Mouse (Mus musculus) hindbrain, postnatal 0 days (tissue): ENCODE data around the gene Taar3. TPM values are rescaled to one million over a fixed set of nuclear protein-coding genes. Genes with fewer than 3 reads are reported as not detected.

ENCODE experiments used
- ATAC-seq: fragments of 200-750 bp; cut with Nextera tagmentation; 2 replicates; pipeline ENCODE4 v1.8.0; 2017; ENCODE audit warnings: mild to moderate bottlenecking, moderate TSS enrichment, moderate library complexity
- DNase-seq: peaks from one replicate; pipeline ENCODE4 v3.0.0-alpha.2; 2015; ENCODE audit warnings: low spot score
- H3K27ac ChIP-seq: fragments of 300-500 bp; sonication (generic); 2 replicates; pipeline ENCODE4 v1.5.1; 2014; ENCODE audit warnings: mild to moderate bottlenecking
- H3K27me3 ChIP-seq: fragments of 300-500 bp; sonication (generic); 2 replicates; pipeline ENCODE4 v1.6.1; 2014; ENCODE audit warnings: low read length, mixed read lengths; ENCODE audit not compliant: insufficient read depth
- H3K36me3 ChIP-seq: fragments of 300-500 bp; sonication (generic); 2 replicates; pipeline ENCODE4 v1.6.1; 2014; ENCODE audit warnings: low read length, mixed read lengths; ENCODE audit not compliant: insufficient read depth
- H3K4me1 ChIP-seq: fragments of 300-500 bp; sonication (generic); 2 replicates; pipeline ENCODE4 v1.6.1; 2014; ENCODE audit warnings: antibody characterized with exemption, low read length, mixed read lengths; ENCODE audit not compliant: insufficient read depth
- H3K4me2 ChIP-seq: fragments of 300-500 bp; sonication (generic); 2 replicates; pipeline ENCODE4 v1.6.1; 2014; ENCODE audit warnings: low read depth, mild to moderate bottlenecking, low read length, moderate library complexity, mixed read lengths
- H3K4me3 ChIP-seq: fragments of 300-500 bp; sonication (generic); 2 replicates; pipeline ENCODE4 v1.5.1; 2014; ENCODE audit warnings: low read length
- H3K9ac ChIP-seq: fragments of 300-500 bp; sonication (generic); replicated peaks from 2 replicates; pipeline ENCODE4 v1.6.1; 2014; ENCODE audit warnings: mild to moderate bottlenecking, low read length, moderate library complexity, mixed read lengths
- H3K9me3 ChIP-seq: fragments of 300-500 bp; sonication (generic); 2 replicates; pipeline ENCODE4 v1.6.1; 2016; ENCODE audit warnings: low read length, mixed read lengths
- CTCF ChIP-seq: IDR thresholded peaks from 2 replicates; pipeline ENCODE4 v1.5.1; 2016; ENCODE audit warnings: antibody characterized with exemption, control low read depth, low read depth
- WGBS: fragments of 180-500 bp; shearing (Covaris S2); extraction: QIAGEN DNeasy Blood & Tissue Kit; methylation state at CpG from one replicate; pipeline ENCODE4 v1.1.7; 2014; 5-methylcytosine and 5-hydroxymethylcytosine counted together
- polyA plus RNA-seq: library from polyadenylated mRNA; unstranded; fragments of >200 nt; fragmentation: Nextera tagmentation; extraction: Ambion mirVana; gene quantifications from 2 replicates; pipeline ENCODE4 v1.2.1, GENCODE M21; 2015
- total RNA-seq: library from RNA; depleted of rRNA; stranded (reverse); fragments of >200 nt; gene quantifications from 2 replicates; pipeline ENCODE4 v1.2.3, GENCODE M21; 2014; rRNA removed

Gene Taar3
- total and polyA plus RNA-seq, 2 experiments from 2014 or later: 0.21 TPM; not detected in 1

DNA sequence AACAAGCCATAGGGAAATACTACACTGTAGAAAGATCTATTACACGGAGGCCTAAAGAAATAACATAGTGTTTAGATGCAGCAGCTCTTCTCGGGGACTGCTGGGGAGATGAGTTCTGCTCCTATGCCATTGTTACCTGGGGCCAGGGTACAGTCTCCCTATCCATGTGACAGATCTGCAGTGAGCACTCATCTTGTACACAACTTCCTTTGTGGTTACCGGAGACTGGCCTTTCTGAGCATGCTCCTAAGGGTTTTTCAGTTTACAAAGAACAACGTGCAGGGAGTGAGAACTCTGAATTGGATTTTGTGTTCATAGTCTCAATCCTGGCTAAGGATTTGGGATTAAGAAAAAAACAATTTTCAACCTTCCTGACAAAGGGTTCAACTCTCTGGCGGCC is 37.1 kb downstream of the Taar3 start:
- no peak for ATAC-seq
- Histone ChIP-seq H3K4me1 (no peaks in the 10 kb centered on the region), H3K27me3 (no peaks in the 10 kb centered on the region), H3K4me2 (no peak overlapping the region), H3K27ac (no peak overlapping the region), H3K9me3 (no peaks in the 10 kb centered on the region), H3K4me3 (no peak overlapping the region), H3K36me3 (no peaks in the 10 kb centered on the region), H3K9ac (no peak overlapping the region)
- WGBS: 78% methylated on average over 5 of the region's 5 CpGs
- no peak for TF ChIP-seq CTCF
- no peak for DNase-seq

DNA sequence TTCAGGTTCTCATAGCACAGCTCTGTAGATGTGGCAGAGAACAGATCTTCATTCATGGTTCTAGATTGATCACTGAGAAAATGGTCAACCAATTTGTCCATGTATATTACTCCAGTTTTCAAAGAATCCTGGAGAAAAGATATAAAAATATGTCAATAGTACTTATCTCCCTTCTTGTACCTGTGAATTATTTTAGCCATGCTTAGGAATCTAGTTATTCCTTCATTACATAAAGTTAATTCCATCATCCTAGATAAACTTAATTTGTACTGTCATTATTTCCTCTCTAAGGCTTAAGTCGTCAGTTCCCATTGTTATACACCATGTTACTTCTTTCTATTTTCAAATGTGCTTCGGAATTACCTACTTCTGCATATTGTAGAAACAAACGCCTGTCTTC is 44.0 kb downstream of the Taar3 start, which contains the start of gene Taar7a:
TSS of gene Taar7a (minus strand) at position 101 of the 400 bp plus-strand sequence.
- Histone ChIP-seq H3K27ac (no peak within 1 kb of the TSS), H3K4me1 (no peaks in the 10 kb centered on the region), H3K9ac (no peak within 1 kb of the TSS), H3K36me3 (no peaks in the 10 kb centered on the region), H3K9me3 (no peaks in the 10 kb centered on the region), H3K4me3 (no peak within 1 kb of the TSS), H3K4me2 (no peak within 1 kb of the TSS), H3K27me3 (no peaks in the 10 kb centered on the region)
- DNase-seq: no peak
- no peak for TF ChIP-seq CTCF
- no peak for ATAC-seq
- WGBS: 86% methylated on average over 3 of the region's 3 CpGs

DNA sequence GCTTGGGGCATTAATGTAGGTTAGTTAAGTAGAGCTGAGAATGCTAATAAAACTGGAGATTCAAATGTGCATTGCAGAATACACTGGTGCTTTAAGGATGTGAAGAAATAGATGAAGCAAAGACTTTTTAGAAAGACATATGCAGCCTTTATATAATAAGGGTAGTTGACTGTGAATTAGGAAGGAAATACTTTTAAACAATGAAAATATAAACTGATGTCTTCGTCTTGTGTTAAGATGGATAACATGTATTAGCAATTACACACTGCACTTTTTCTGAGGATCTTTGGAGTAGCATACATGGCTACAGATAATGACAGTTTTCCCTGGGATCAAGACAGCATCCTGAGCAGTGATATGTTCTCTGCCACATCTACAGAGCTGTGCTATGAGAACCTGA is 50.3 kb downstream of the Taar3 start, which contains the start of gene Taar7b:
TSS of gene Taar7b (plus strand) at position 301 of the 400 bp plus-strand sequence.
- no peak for DNase-seq
- Histone ChIP-seq H3K4me3 (no peak within 1 kb of the TSS), H3K27ac (no peak within 1 kb of the TSS), H3K4me2 (no peak within 1 kb of the TSS), H3K27me3 (no peaks in the 10 kb centered on the region), H3K9me3 (no peaks in the 10 kb centered on the region), H3K4me1 (no peaks in the 10 kb centered on the region), H3K36me3 (no peaks in the 10 kb centered on the region), H3K9ac (no peak within 1 kb of the TSS)
- 95% methylated on average over 1 of the region's 1 CpGs for WGBS
- TF ChIP-seq CTCF: no peak
- ATAC-seq: no peak

Other genes starting within 250 kb of the Taar3 start
- gene Rps12, start 162.3 kb upstream of the Taar3 start, total RNA-seq: 2,422 and 2,499 TPM in 2 replicates
- 130 and 135 TPM in 2 replicates for gene Rps12, start 162.3 kb upstream of the Taar3 start, polyA plus RNA-seq
- 15.3 and 21.7 TPM in 2 replicates for gene Slc18b1, start 152.6 kb upstream of the Taar3 start, total RNA-seq
- 13.5 and 17.4 TPM in 2 replicates for gene Slc18b1, start 152.6 kb upstream of the Taar3 start, polyA plus RNA-seq
- 0.11 and 0.16 TPM in 2 replicates for gene Vnn3, start 98.1 kb upstream of the Taar3 start, total RNA-seq
- gene Vnn3, start 98.1 kb upstream of the Taar3 start, polyA plus RNA-seq: 0.10 TPM in 1 of 2 replicates, not detected in the other
- gene Vnn1, start 54.9 kb upstream of the Taar3 start, total RNA-seq: 0.89 TPM in 1 of 2 replicates, not detected in the other
- gene Vnn1, start 54.9 kb upstream of the Taar3 start, polyA plus RNA-seq: 0.73 and 1.1 TPM in 2 replicates
- gene Taar1, start 29.2 kb upstream of the Taar3 start, total RNA-seq: not detected in 2 replicates
- not detected in 2 replicates for gene Taar1, start 29.2 kb upstream of the Taar3 start, polyA plus RNA-seq
- gene Taar2, start 11.0 kb upstream of the Taar3 start, total RNA-seq: not detected in 2 replicates
- gene Taar2, start 11.0 kb upstream of the Taar3 start, polyA plus RNA-seq: 0.33 TPM in 1 of 2 replicates, not detected in the other
- gene Taar4, start 10.9 kb downstream of the Taar3 start, total RNA-seq: not detected in 2 replicates
- gene Taar4, start 10.9 kb downstream of the Taar3 start, polyA plus RNA-seq: not detected in 2 replicates
- not detected in 2 replicates for gene Taar5, start 21.1 kb downstream of the Taar3 start, total RNA-seq
- gene Taar5, start 21.1 kb downstream of the Taar3 start, polyA plus RNA-seq: not detected in 2 replicates
- not detected in 2 replicates for gene Taar6, start 36.1 kb downstream of the Taar3 start, total RNA-seq
- gene Taar6, start 36.1 kb downstream of the Taar3 start, polyA plus RNA-seq: not detected in 2 replicates
- not detected in 2 replicates for gene Taar7a, start 43.9 kb downstream of the Taar3 start, total RNA-seq
- gene Taar7a, start 43.9 kb downstream of the Taar3 start, polyA plus RNA-seq: not detected in 2 replicates
- gene Taar7b, start 50.4 kb downstream of the Taar3 start, total RNA-seq: not detected in 2 replicates
- gene Taar7b, start 50.4 kb downstream of the Taar3 start, polyA plus RNA-seq: not detected in 2 replicates
- not detected in 2 replicates for gene Taar7d, start 77.7 kb downstream of the Taar3 start, total RNA-seq
- not detected in 2 replicates for gene Taar7d, start 77.7 kb downstream of the Taar3 start, polyA plus RNA-seq
- not detected in 2 replicates for gene Taar7e, start 88.1 kb downstream of the Taar3 start, total RNA-seq
- not detected in 2 replicates for gene Taar7e, start 88.1 kb downstream of the Taar3 start, polyA plus RNA-seq
- gene Taar7f, start 100.0 kb downstream of the Taar3 start, total RNA-seq: not detected in 2 replicates
- gene Taar7f, start 100.0 kb downstream of the Taar3 start, polyA plus RNA-seq: not detected in 2 replicates
- gene Taar8a, start 126.9 kb downstream of the Taar3 start, total RNA-seq: not detected in 2 replicates
- gene Taar8a, start 126.9 kb downstream of the Taar3 start, polyA plus RNA-seq: not detected in 2 replicates
- gene Taar8b, start 142.7 kb downstream of the Taar3 start, total RNA-seq: not detected in 2 replicates
- not detected in 2 replicates for gene Taar8b, start 142.7 kb downstream of the Taar3 start, polyA plus RNA-seq
- not detected in 2 replicates for gene Taar8c, start 152.4 kb downstream of the Taar3 start, total RNA-seq
- gene Taar8c, start 152.4 kb downstream of the Taar3 start, polyA plus RNA-seq: not detected in 2 replicates
- gene Taar9, start 160.0 kb downstream of the Taar3 start, total RNA-seq: not detected in 2 replicates
- not detected in 2 replicates for gene Taar9, start 160.0 kb downstream of the Taar3 start, polyA plus RNA-seq
- gene Stx7, start 199.7 kb downstream of the Taar3 start, total RNA-seq: 109 and 111 TPM in 2 replicates
- 289 and 299 TPM in 2 replicates for gene Stx7, start 199.7 kb downstream of the Taar3 start, polyA plus RNA-seq